Mouse (Mus musculus): ENCODE results near the gene Alx3. TPM values are rescaled to one million over a fixed set of nuclear protein-coding genes. Genes with fewer than 3 reads are reported as not detected.

Gene Alx3
- polyA plus RNA-seq, 1 experiment from 2014 or later = not detected

- WGBS = 92% methylated on average over 3 of the region's 3 CpGs
- Histone ChIP-seq H3K36me3 (ENCODE audit: insufficient read depth, low read length) (no peaks in the 10 kb centered on the region), H3K4me1 (ENCODE audit: insufficient read depth, low read depth, low read length) (no peaks in the 10 kb centered on the region), H3K4me3 (ENCODE audit: low read depth, low read length) (no peak overlapping the region), H3K27me3 (replicated peaks; ENCODE audit: insufficient read depth, low read length) (no peaks in the 10 kb centered on the region), H3K27ac (ENCODE audit: low read length) (no peak overlapping the region), H3K9me3 (ENCODE audit: low read length) (no peaks in the 10 kb centered on the region), H3K9ac (replicated peaks; ENCODE audit: low read depth) (no peak overlapping the region), H3K4me2 (replicated peaks; ENCODE audit: low read depth, low read length) (no peak overlapping the region)
- TF ChIP-seq CTCF (IDR thresholded peaks at IDR 0.05) = no peak
- no peak for TF ChIP-seq EP300 (IDR thresholded peaks at IDR 0.05)
- no peak for DNase-seq (ENCODE audit: low spot score)
- no peak for ATAC-seq
Measured at GRCm38 (mm10) chr3:107652968-107653367, 58.1 kb downstream of the Alx3 start.

DNA sequence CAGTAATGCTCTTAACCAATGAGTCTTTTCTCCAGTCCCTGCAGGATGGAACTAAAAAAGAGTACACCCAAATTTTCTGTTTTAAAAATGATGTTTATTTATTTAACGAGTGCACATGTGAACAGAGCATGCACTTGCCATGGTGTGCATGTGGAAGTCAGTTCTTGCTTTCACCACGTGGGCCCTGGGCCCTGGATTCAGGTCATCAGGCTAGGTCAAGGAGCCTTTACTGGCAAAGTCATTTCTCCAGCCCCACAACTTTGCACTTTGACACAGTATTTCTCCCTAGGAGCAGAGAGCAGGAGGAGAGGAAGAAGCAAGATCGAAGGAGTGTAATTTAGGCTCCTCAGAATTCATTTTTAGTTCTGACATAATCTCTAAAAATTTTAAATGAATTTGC lies 60.0 kb downstream of the Alx3 start:
- H3K4me1 ChIP-seq (ENCODE audit: insufficient read depth, low read depth, low read length) = no peaks in the 10 kb centered on the region
- H3K9ac ChIP-seq (replicated peaks; ENCODE audit: low read depth) = no peak overlapping the region
- no peaks in the 10 kb centered on the region for H3K27me3 ChIP-seq (replicated peaks; ENCODE audit: insufficient read depth, low read length)
- H3K4me2 ChIP-seq (replicated peaks; ENCODE audit: low read depth, low read length) = no peak overlapping the region
- no peak overlapping the region for H3K4me3 ChIP-seq (ENCODE audit: low read depth, low read length)
- H3K36me3 ChIP-seq (ENCODE audit: insufficient read depth, low read length) = no peaks in the 10 kb centered on the region
- 73% methylated on average over 3 of the region's 3 CpGs for WGBS
- no peak for DNase-seq (ENCODE audit: low spot score)
- ATAC-seq = no peak
- H3K9me3 ChIP-seq (ENCODE audit: low read length) = no peaks in the 10 kb centered on the region
- no peak for TF ChIP-seq CTCF (IDR thresholded peaks at IDR 0.05)
- no peak for TF ChIP-seq EP300 (IDR thresholded peaks at IDR 0.05)
- no peak overlapping the region for H3K27ac ChIP-seq (ENCODE audit: low read length)

Other genes with a start within 250 kb of the Alx3 start
- 0.02 TPM in 1 of 2 replicates, not detected in the other for gene Kcnc4, start 135.5 kb upstream of the Alx3 start, polyA plus RNA-seq (2015; fragmentation: Nextera tagmentation; extraction: Ambion mirVana)
- 0.38 and 0.84 TPM in 2 replicates for gene Slc6a17, start 77.0 kb upstream of the Alx3 start, polyA plus RNA-seq (2015; fragmentation: Nextera tagmentation; extraction: Ambion mirVana)
- gene Ubl4b, start 40.0 kb upstream of the Alx3 start, polyA plus RNA-seq (2015; fragmentation: Nextera tagmentation; extraction: Ambion mirVana) = not detected in 2 replicates
- gene Gm10961, start 36.3 kb downstream of the Alx3 start, polyA plus RNA-seq (2015; fragmentation: Nextera tagmentation; extraction: Ambion mirVana) = not detected in 2 replicates
- 24.9 and 26.9 TPM in 2 replicates for gene Strip1, start 36.7 kb downstream of the Alx3 start, polyA plus RNA-seq (2015; fragmentation: Nextera tagmentation; extraction: Ambion mirVana)
- 37.1 and 39.3 TPM in 2 replicates for gene Ahcyl1, start 101.5 kb downstream of the Alx3 start, polyA plus RNA-seq (2015; fragmentation: Nextera tagmentation; extraction: Ambion mirVana)
- 10.9 and 14.3 TPM in 2 replicates for gene Csf1, start 165.4 kb downstream of the Alx3 start, polyA plus RNA-seq (2015; fragmentation: Nextera tagmentation; extraction: Ambion mirVana)

Data from lung, postnatal 0 days (tissue).